Mouse (Mus musculus): ENCODE data around the gene Spc25. TPM values are rescaled to one million over a fixed set of nuclear protein-coding genes. Genes with fewer than 3 reads are reported as not detected.

Gene Spc25
- polyA plus RNA-seq, 1 experiment = 41.9 TPM

- no peak overlapping the region for H3K4me3 ChIP-seq (ENCODE audit: insufficient read depth, low read length)
- TF ChIP-seq POLR2A (IDR thresholded peaks at IDR 0.05; ENCODE audit: borderline replicate concordance, low read depth, low read length) (no peak), CTCF (IDR thresholded peaks at IDR 0.05; ENCODE audit: low read depth, low read length) (no peak)
These were observed 55.2 kb downstream of the Spc25 start for GRCm38 (mm10) chr2:69150841-69151240.

GRCm38 (mm10) chr2:69149154-69149553 lies 56.8 kb downstream of the Spc25 start:
- TF ChIP-seq POLR2A (IDR thresholded peaks at IDR 0.05; ENCODE audit: borderline replicate concordance, low read depth, low read length) = no peak
- TF ChIP-seq CTCF (IDR thresholded peaks at IDR 0.05; ENCODE audit: low read depth, low read length) = no peak
- Histone ChIP-seq H3K4me3 (ENCODE audit: insufficient read depth, low read length) (no peak overlapping the region), H3K27ac (ENCODE audit: insufficient read depth, low read depth, low read length) (no peak overlapping the region), H3K4me1 (ENCODE audit: control insufficient read depth, insufficient read depth, low read length) (peaks cover 4% of the 10 kb centered on the region)

More at GRCm38 (mm10) chr2:69150841-69151240, 55.2 kb downstream of the Spc25 start:
- H3K4me1 ChIP-seq (ENCODE audit: control insufficient read depth, insufficient read depth, low read length) = peaks cover 4% of the 10 kb centered on the region
- no peak overlapping the region for H3K27ac ChIP-seq (ENCODE audit: insufficient read depth, low read depth, low read length)

- Histone ChIP-seq H3K27ac (ENCODE audit: insufficient read depth, low read depth, low read length) (no peak overlapping the region), H3K4me3 (ENCODE audit: insufficient read depth, low read length) (no peak overlapping the region), H3K4me1 (ENCODE audit: control insufficient read depth, insufficient read depth, low read length) (peaks cover 4% of the 10 kb centered on the region)
- TF ChIP-seq CTCF (IDR thresholded peaks at IDR 0.05; ENCODE audit: low read depth, low read length) = no peak
- no peak for TF ChIP-seq POLR2A (IDR thresholded peaks at IDR 0.05; ENCODE audit: borderline replicate concordance, low read depth, low read length)
These were observed 57.3 kb downstream of the Spc25 start for GRCm38 (mm10) chr2:69148691-69149090.

Other genes starting within 250 kb of the Spc25 start
- gene Nostrin, start 70.4 kb downstream of the Spc25 start, polyA plus RNA-seq (2012; ENCODE audit: insufficient read depth, insufficient read length, missing spikeins) = 38.3 and 38.4 TPM in 2 replicates
- gene G6pc2, start 4.9 kb upstream of the Spc25 start, polyA plus RNA-seq (2012; ENCODE audit: insufficient read depth, insufficient read length, missing spikeins) = not detected in 2 replicates
- gene Abcb11, start 136.4 kb upstream of the Spc25 start, polyA plus RNA-seq (2012; ENCODE audit: insufficient read depth, insufficient read length, missing spikeins) = not detected in 2 replicates
- gene Dhrs9, start 174.3 kb upstream of the Spc25 start, polyA plus RNA-seq (2012; ENCODE audit: insufficient read depth, insufficient read length, missing spikeins) = 3.0 and 3.4 TPM in 2 replicates